Mouse (Mus musculus): Measurements from ENCODE around the gene D130043K22Rik. TPM values are rescaled to one million over a fixed set of nuclear protein-coding genes. Genes with fewer than 3 reads are reported as not detected.

D130043K22Rik gene
- total RNA-seq, 2 experiments from 2014 or later = 0.51 to 0.66 TPM

GRCm38 (mm10) chr13:24892516-24892915 is 47.6 kb downstream of the D130043K22Rik start:
- no peak for DNase-seq (ENCODE audit: low spot score in 2 of 2)

- no peak for DNase-seq (ENCODE audit: low spot score in 2 of 2)
These were observed 48.9 kb downstream of the D130043K22Rik start for GRCm38 (mm10) chr13:24893880-24894279.

GRCm38 (mm10) chr13:24901916-24902315 is 57.0 kb downstream of the D130043K22Rik start:
- no peak for DNase-seq (ENCODE audit: low spot score in 2 of 2)

GRCm38 (mm10) chr13:24903412-24903811 is 58.5 kb downstream of the D130043K22Rik start:
- DNase-seq (ENCODE audit: low spot score in 2 of 2) = no peak

- DNase-seq (ENCODE audit: low spot score in 2 of 2) = no peak
These were observed 60.5 kb downstream of the D130043K22Rik start for GRCm38 (mm10) chr13:24905422-24905821.

- no peak for DNase-seq (ENCODE audit: low spot score in 2 of 2)
These were observed 62.1 kb downstream of the D130043K22Rik start for GRCm38 (mm10) chr13:24906831-24907570.

GRCm38 (mm10) chr13:24909112-24909511 is 64.2 kb downstream of the D130043K22Rik start:
- no peak for DNase-seq (ENCODE audit: low spot score in 2 of 2)

- no peak for DNase-seq (ENCODE audit: low spot score in 2 of 2)
These were observed 68.6 kb downstream of the D130043K22Rik start for GRCm38 (mm10) chr13:24913576-24913975.

GRCm38 (mm10) chr13:24914915-24915314 is 70.0 kb downstream of the D130043K22Rik start:
- no peak for DNase-seq (ENCODE audit: low spot score in 2 of 2)

GRCm38 (mm10) chr13:24915831-24916230 is 70.9 kb downstream of the D130043K22Rik start:
- DNase-seq (ENCODE audit: low spot score in 2 of 2) = no peak

GRCm38 (mm10) chr13:24920333-24920977 is 75.5 kb downstream of the D130043K22Rik start:
- peak; percentile 38 to 49 for DNase-seq (ENCODE audit: low spot score in 2 of 2)

- no peak for DNase-seq (ENCODE audit: low spot score in 2 of 2)
These were observed 76.3 kb downstream of the D130043K22Rik start for GRCm38 (mm10) chr13:24921281-24921680.

GRCm38 (mm10) chr13:24923991-24924390 is 79.1 kb downstream of the D130043K22Rik start:
- no peak for DNase-seq (ENCODE audit: low spot score in 2 of 2)

GRCm38 (mm10) chr13:24930591-24930990 is 85.7 kb downstream of the D130043K22Rik start:
- DNase-seq (ENCODE audit: low spot score in 2 of 2) = peak in 1 of 2 experiments; percentile 23

GRCm38 (mm10) chr13:24933199-24933598 is 88.3 kb downstream of the D130043K22Rik start:
- DNase-seq (ENCODE audit: low spot score in 2 of 2) = no peak

GRCm38 (mm10) chr13:24936772-24937107 is 91.8 kb downstream of the D130043K22Rik start:
- DNase-seq (ENCODE audit: low spot score in 2 of 2) = no peak

- DNase-seq (ENCODE audit: low spot score in 2 of 2) = peak; percentile 70 to 78
These were observed 92.3 kb downstream of the D130043K22Rik start, which contains the start of gene Aldh5a1 for GRCm38 (mm10) chr13:24937108-24937838. TSS of gene Aldh5a1 (minus strand) at chr13:24937661.

GRCm38 (mm10) chr13:24937839-24938166 is 92.9 kb downstream of the D130043K22Rik start:
- no peak for DNase-seq (ENCODE audit: low spot score in 2 of 2)

GRCm38 (mm10) chr13:24938683-24939082 is 93.7 kb downstream of the D130043K22Rik start:
- DNase-seq (ENCODE audit: low spot score in 2 of 2) = peak; percentile 73 to 78

GRCm38 (mm10) chr13:24939472-24939871 is 94.5 kb downstream of the D130043K22Rik start:
- no peak for DNase-seq (ENCODE audit: low spot score in 2 of 2)

GRCm38 (mm10) chr13:24942512-24943282 is 97.8 kb downstream of the D130043K22Rik start, which contains the start of gene Gpld1:
TSS of gene Gpld1 (plus strand) at chr13:24943152.
- no peak for DNase-seq (ENCODE audit: low spot score in 2 of 2)
